Mouse (Mus musculus) embryonic facial prominence, embryonic 11.5 days (tissue): ENCODE results near the gene Gm16253. TPM values are rescaled to one million over a fixed set of nuclear protein-coding genes. Genes with fewer than 3 reads are reported as not detected.

Experiments used
- ATAC-seq: fragments of 200-750 bp; cut with Nextera tagmentation; replicated peaks from 2 replicates; pipeline ENCODE4 v1.8.0; 2017; ENCODE audit warnings: low read depth; ENCODE audit not compliant: insufficient number of reproducible peaks, low FRiP score, low TSS enrichment
- DNase-seq: peaks from one replicate; pipeline ENCODE4 v3.0.0-alpha.2; 2015; ENCODE audit warnings: low spot score
- H3K27ac ChIP-seq: fragments of 300-500 bp; sonication (generic); replicated peaks from 2 replicates; pipeline ENCODE4 v1.5.1; 2014; ENCODE audit warnings: mild to moderate bottlenecking, low read depth, low read length, control low read depth
- H3K27me3 ChIP-seq: fragments of 300-500 bp; sonication (generic); 2 replicates; pipeline ENCODE4 v1.6.1; 2014; ENCODE audit warnings: mild to moderate bottlenecking, low read length, moderate library complexity, mixed read lengths; ENCODE audit not compliant: control insufficient read depth, insufficient read depth
- H3K36me3 ChIP-seq: fragments of 300-500 bp; sonication (generic); replicated peaks from 2 replicates; pipeline ENCODE4 v1.6.1; 2014; ENCODE audit warnings: low read depth, mild to moderate bottlenecking, low read length, moderate library complexity, mixed read lengths; ENCODE audit not compliant: control insufficient read depth, insufficient read depth
- H3K4me1 ChIP-seq: fragments of 300-500 bp; sonication (generic); 2 replicates; pipeline ENCODE4 v1.6.1; 2014; ENCODE audit warnings: low read length, mixed read lengths; ENCODE audit not compliant: control insufficient read depth, insufficient read depth
- H3K4me2 ChIP-seq: fragments of 300-500 bp; sonication (generic); 2 replicates; pipeline ENCODE4 v1.6.1; 2014; ENCODE audit warnings: low read depth, mild to moderate bottlenecking, control low read depth, low read length, moderate library complexity
- H3K4me3 ChIP-seq: fragments of 300-500 bp; sonication (generic); 2 replicates; pipeline ENCODE4 v1.5.1; 2014; ENCODE audit warnings: low read depth, low read length, control low read depth
- H3K9ac ChIP-seq: fragments of 300-500 bp; sonication (generic); replicated peaks from 2 replicates; pipeline ENCODE4 v1.6.1; 2014; ENCODE audit warnings: mild to moderate bottlenecking, control low read depth, low read length
- H3K9me3 ChIP-seq: fragments of 300-500 bp; sonication (generic); replicated peaks from 2 replicates; pipeline ENCODE4 v1.6.1; 2016; ENCODE audit warnings: mild to moderate bottlenecking, low read length, inconsistent platforms, mixed read lengths; ENCODE audit not compliant: control insufficient read depth
- WGBS: fragments of 180-500 bp; shearing (Covaris S2); extraction: QIAGEN DNeasy Blood & Tissue Kit; methylation state at CpG from one replicate; pipeline ENCODE4 v1.1.7; 2014; 5-methylcytosine and 5-hydroxymethylcytosine counted together
- polyA plus RNA-seq: library from polyadenylated mRNA; unstranded; fragments of >200 nt; fragmentation: Nextera tagmentation; extraction: Ambion mirVana; gene quantifications from 2 replicates; pipeline ENCODE4 v1.2.1, GENCODE M21; 2014

The Gm16253 gene
- polyA plus RNA-seq, 1 experiment from 2014 or later, result not detected

- Histone ChIP-seq H3K4me3 (peak overlapping the region; percentile 72), H3K27ac (no peak overlapping the region), H3K9ac (peak overlapping the region; percentile 82), H3K27me3 (no peaks in the 10 kb centered on the region), H3K36me3 (no peaks in the 10 kb centered on the region; the same call in 1 of the 2 replicates), H3K4me2 (peak overlapping the region; percentile 58), H3K4me1 (peaks cover 3% of the 10 kb centered on the region), H3K9me3 (no peaks in the 10 kb centered on the region)
- no peak for DNase-seq
- ATAC-seq, result no peak
- 49% methylated on average over 10 of the region's 10 CpGs for WGBS
Measured at GRCm38 (mm10) chr3:96558668-96559196, 18.1 kb upstream of the Gm16253 start.

DNA sequence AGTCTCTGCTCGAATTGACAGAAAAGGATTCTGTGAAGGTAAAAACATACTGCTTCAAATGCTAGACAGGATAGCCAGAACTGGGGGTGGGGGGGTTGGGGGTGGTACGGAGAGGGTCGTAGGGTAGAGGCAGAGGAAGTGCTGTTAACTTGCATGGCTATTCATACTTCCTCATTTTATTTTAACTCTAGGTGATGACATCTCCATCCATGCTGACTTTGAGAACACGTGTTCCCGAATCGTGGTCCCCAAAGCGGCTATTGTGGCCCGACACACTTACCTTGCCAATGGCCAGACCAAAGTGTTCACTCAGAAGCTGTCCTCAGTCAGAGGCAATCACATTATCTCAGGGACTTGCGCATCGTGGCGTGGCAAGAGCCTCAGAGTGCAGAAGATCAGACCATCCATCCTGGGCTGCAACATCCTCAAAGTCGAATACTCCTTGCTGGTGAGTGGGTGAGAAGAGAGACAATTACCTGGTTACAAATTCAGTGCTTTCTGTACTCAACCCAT, 17.3 kb upstream of the Gm16253 start:
- no peaks in the 10 kb centered on the region for H3K9me3 ChIP-seq
- H3K4me3 ChIP-seq, result peak overlapping the region; percentile 72
- no peak overlapping the region for H3K27ac ChIP-seq
- H3K27me3 ChIP-seq, result no peaks in the 10 kb centered on the region
- no peak for ATAC-seq
- peak overlapping the region; percentile 5; the same call in 1 of the 2 replicates for H3K9ac ChIP-seq
- peak overlapping the region; percentile 58 for H3K4me2 ChIP-seq
- no peak for DNase-seq
- WGBS, result 82% methylated on average over 12 of the region's 12 CpGs
- H3K36me3 ChIP-seq, result no peaks in the 10 kb centered on the region; the same call in 1 of the 2 replicates
- peaks cover 3% of the 10 kb centered on the region for H3K4me1 ChIP-seq

GRCm38 (mm10) chr3:96559911-96560850, 16.6 kb upstream of the Gm16253 start:
- H3K9me3 ChIP-seq, result no peaks in the 10 kb centered on the region
- peak overlapping the region; percentile 58 for H3K4me2 ChIP-seq
- 90% methylated on average over 23 of the region's 23 CpGs for WGBS
- peak overlapping the region; percentile 72 for H3K4me3 ChIP-seq
- H3K4me1 ChIP-seq, result peaks cover 3% of the 10 kb centered on the region
- no peak overlapping the region for H3K27ac ChIP-seq
- ATAC-seq (no peak), DNase-seq (no peak)
- H3K27me3 ChIP-seq, result no peaks in the 10 kb centered on the region
- no peak overlapping the region for H3K9ac ChIP-seq
- H3K36me3 ChIP-seq, result no peaks in the 10 kb centered on the region; the same call in 1 of the 2 replicates

DNA sequence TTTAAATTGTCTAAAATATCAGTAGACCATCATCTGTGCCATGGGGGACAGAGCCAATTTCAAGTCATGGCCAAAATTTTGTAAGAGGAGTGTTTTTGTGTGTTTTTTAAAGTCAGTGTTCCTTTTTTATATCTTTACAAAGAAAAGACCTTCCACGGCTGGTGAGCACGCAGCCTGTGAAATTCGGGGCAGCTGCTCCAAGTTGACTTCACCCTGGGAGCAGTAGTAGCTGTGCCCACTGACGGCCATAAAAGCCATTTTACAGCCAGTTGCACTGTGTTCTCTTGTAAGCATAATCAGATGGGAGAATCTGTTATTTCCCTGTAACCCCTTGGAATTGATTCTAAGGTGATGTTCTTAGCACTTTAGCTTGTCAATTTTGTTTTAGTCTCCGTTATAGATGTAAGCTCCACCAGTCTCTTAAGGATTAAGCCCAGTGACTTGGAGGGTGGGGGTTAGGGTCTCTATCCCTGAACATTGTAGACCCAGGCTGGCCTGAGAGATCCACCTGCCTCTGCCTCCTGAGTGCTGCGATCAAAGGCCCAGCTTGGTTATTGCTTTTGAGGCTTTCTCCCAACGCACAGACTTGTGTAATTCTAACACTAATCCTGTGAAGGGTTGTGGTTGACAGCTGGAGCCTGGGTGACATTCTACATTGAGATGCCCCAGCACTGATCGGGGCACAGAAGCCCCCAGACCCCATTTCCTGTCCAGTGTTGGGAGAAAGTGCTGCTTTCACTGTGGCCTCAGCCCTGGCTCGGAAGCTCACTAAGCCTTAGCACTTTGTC, 15.7 kb upstream of the Gm16253 start:
- no peaks in the 10 kb centered on the region; the same call in 1 of the 2 replicates for H3K36me3 ChIP-seq
- H3K27ac ChIP-seq, result no peak overlapping the region
- ATAC-seq, result no peak
- no peak overlapping the region for H3K4me2 ChIP-seq
- WGBS, result 91% methylated on average over 9 of the region's 9 CpGs
- no peaks in the 10 kb centered on the region for H3K27me3 ChIP-seq
- H3K9me3 ChIP-seq, result no peaks in the 10 kb centered on the region
- DNase-seq, result no peak
- H3K9ac ChIP-seq, result no peak overlapping the region
- no peak overlapping the region for H3K4me3 ChIP-seq
- H3K4me1 ChIP-seq, result peaks cover 3% of the 10 kb centered on the region

DNA sequence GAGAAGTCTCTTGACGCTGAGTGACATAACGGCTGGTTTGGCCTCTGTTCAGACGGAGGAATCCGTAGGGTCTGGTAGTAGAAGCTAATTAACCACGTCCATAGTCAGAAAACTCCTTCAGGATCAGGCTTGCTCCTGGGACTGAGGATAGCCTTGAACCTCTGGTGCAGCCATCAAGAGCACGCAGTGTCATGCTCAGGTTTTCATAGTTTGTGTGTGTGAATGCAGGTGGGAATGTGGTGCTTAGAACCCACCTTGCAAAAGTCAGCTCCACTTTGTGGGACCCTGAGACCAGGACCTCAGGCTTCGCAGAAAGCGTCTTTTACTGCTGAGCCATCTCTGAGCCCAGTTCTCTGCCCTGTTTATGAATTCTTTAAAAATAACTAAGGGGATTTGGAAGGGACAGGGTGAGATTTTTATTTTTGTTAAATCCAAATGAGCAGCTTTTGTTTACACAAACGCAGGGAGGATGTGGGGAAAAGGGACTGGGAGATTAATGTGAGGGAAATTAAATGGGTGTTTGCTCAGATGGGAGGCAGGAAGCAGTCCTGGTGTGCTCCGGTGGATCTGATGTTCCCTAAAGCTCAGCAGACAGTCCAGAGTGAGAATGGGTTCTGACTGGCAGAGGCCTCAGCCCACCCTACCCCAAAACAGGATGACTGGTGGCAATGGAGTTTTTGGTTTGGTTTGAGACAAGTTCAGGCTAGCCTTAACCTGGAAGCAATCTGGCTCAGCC, 14.7 kb upstream of the Gm16253 start:
- DNase-seq, result no peak
- 0 out of 2 replicates have a peak overlapping the region, but pooled peaks have one; percentile 28 for H3K27ac ChIP-seq

DNA sequence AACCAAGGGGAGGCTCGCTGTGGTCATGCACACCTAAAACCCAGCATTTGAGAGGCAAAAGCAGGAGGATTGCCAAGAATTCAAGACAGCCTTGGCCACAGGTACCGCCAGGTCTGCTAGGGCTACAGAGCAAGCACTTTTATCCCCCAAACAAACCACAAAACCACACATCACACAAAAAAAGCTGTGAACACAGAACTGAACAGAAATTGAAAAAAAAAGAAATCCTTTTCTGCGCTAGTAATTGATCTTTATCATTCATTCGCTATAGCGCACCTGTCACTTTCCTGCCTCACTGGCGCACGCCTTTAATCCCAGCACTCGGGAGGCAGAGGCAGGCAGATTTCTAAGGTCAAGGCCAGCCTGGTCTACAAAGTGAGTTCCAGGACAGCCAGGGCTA, 13.5 kb upstream of the Gm16253 start:
- Histone ChIP-seq H3K9me3 (no peaks in the 10 kb centered on the region), H3K27ac (no peak overlapping the region), H3K27me3 (no peaks in the 10 kb centered on the region), H3K4me2 (no peak overlapping the region), H3K4me3 (no peak overlapping the region), H3K36me3 (no peaks in the 10 kb centered on the region; the same call in 1 of the 2 replicates), H3K9ac (no peak overlapping the region), H3K4me1 (no peaks in the 10 kb centered on the region; the same call in 1 of the 2 replicates)
- ATAC-seq (no peak), DNase-seq (no peak)
- 96% methylated on average over 8 of the region's 8 CpGs for WGBS

More for the DNA sequence above, 14.7 kb upstream of the Gm16253 start:
- 60% methylated on average over 10 of the region's 10 CpGs for WGBS
- Histone ChIP-seq H3K9me3 (no peaks in the 10 kb centered on the region), H3K4me3 (no peak overlapping the region), H3K36me3 (no peaks in the 10 kb centered on the region; the same call in 1 of the 2 replicates), H3K4me2 (no peak overlapping the region), H3K9ac (no peak overlapping the region), H3K27me3 (no peaks in the 10 kb centered on the region), H3K4me1 (no peaks in the 10 kb centered on the region; the same call in 1 of the 2 replicates)
- ATAC-seq, result no peak

DNA sequence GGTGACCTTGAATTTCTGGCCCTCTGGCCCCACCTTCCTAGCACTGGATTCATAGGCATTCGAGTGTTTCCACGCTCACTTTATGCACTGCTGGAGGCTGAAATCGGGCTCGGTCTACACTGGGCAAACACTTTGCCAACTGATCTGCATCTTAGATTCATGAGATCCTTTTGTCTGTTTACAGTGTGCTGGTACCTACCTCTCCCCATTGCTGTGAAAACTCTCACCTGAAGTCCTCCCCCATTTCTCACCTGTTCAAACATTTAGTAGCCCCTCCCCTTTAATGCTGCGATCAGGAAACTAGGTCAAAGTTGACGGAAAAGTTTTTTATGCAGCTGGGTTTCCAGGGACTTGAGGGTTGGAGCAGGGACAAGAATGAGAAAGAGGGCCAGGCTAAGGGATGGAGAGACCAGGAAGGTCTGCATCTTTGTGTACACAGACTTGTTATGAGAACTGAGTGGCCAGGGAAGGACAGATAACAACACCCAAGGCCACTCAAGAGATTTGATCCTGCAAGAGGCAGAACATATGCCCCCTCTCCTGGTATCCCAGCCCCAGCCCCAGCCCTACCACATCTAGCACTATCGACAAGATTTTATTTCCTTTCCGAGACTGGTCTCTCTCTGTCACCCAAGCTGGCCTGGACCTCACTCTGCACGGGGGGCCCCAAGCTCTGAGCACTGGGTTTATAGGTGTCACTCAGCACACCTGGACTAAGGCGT, 12.7 kb upstream of the Gm16253 start:
- H3K36me3 ChIP-seq, result no peaks in the 10 kb centered on the region; the same call in 1 of the 2 replicates
- DNase-seq (no peak), ATAC-seq (no peak)
- no peaks in the 10 kb centered on the region; the same call in 1 of the 2 replicates for H3K4me1 ChIP-seq
- H3K27ac ChIP-seq, result no peak overlapping the region
- no peak overlapping the region for H3K9ac ChIP-seq
- no peak overlapping the region for H3K4me3 ChIP-seq
- no peaks in the 10 kb centered on the region for H3K9me3 ChIP-seq
- no peaks in the 10 kb centered on the region for H3K27me3 ChIP-seq
- WGBS, result 66% methylated on average over 10 of the region's 10 CpGs
- H3K4me2 ChIP-seq, result no peak overlapping the region
